Mouse (Mus musculus) T-helper 1 cell (primary cell): ENCODE measurements around the gene Ndufa12.

ENCODE experiments used
- in situ Hi-C: fragments of 300-600 bp; cut with MboI, MseI; formaldehyde crosslinking; loops from one replicate; pipeline ENCODE4 v1.15.1; 2025; ENCODE audit warnings: high pct_unique_total_duplicates

Ndufa12 gene

GRCm38 (mm10) chr10:94198482-94199405 lies at the start of gene Ndufa12:
Gene Ndufa12, plus strand, starts transcription at chr10:94198720.
- in situ Hi-C loops, result no loop called here

GRCm38 (mm10) chr10:94151488-94151887 lies 47.0 kb upstream of the Ndufa12 start:
- in situ Hi-C loops, result no loop called here

GRCm38 (mm10) chr10:94153841-94154240 lies 44.7 kb upstream of the Ndufa12 start:
- in situ Hi-C loops, result no loop called here

- in situ Hi-C loops, result no loop called here
Observed at GRCm38 (mm10) chr10:94158962-94159361, 39.6 kb upstream of the Ndufa12 start.

GRCm38 (mm10) chr10:94159406-94159805 lies 39.1 kb upstream of the Ndufa12 start:
- in situ Hi-C loops, result no loop called here

- in situ Hi-C loops, result no loop called here
Observed at GRCm38 (mm10) chr10:94161051-94161765, 37.3 kb upstream of the Ndufa12 start.

GRCm38 (mm10) chr10:94162031-94162430 lies 36.5 kb upstream of the Ndufa12 start:
- in situ Hi-C loops, result no loop called here

GRCm38 (mm10) chr10:94164104-94164845 lies 34.2 kb upstream of the Ndufa12 start:
- in situ Hi-C loops, result no loop called here

GRCm38 (mm10) chr10:94165426-94165825 lies 33.1 kb upstream of the Ndufa12 start:
- in situ Hi-C loops, result no loop called here

GRCm38 (mm10) chr10:94167051-94167750 lies 31.3 kb upstream of the Ndufa12 start:
- in situ Hi-C loops, result no loop called here

- in situ Hi-C loops, result no loop called here
Observed at GRCm38 (mm10) chr10:94171440-94172130, 26.9 kb upstream of the Ndufa12 start.

GRCm38 (mm10) chr10:94172137-94172536 lies 26.4 kb upstream of the Ndufa12 start:
- in situ Hi-C loops, result no loop called here

- in situ Hi-C loops, result no loop called here
Observed at GRCm38 (mm10) chr10:94172706-94173105, 25.8 kb upstream of the Ndufa12 start.

GRCm38 (mm10) chr10:94174652-94175051 lies 23.9 kb upstream of the Ndufa12 start:
- in situ Hi-C loops, result no loop called here

GRCm38 (mm10) chr10:94183199-94183598 lies 15.3 kb upstream of the Ndufa12 start:
- in situ Hi-C loops, result no loop called here

GRCm38 (mm10) chr10:94204973-94205372 lies 6.5 kb downstream of the Ndufa12 start:
- in situ Hi-C loops, result no loop called here

GRCm38 (mm10) chr10:94210718-94211618 lies 12.4 kb downstream of the Ndufa12 start:
- in situ Hi-C loops, result no loop called here

- in situ Hi-C loops, result no loop called here
Observed at GRCm38 (mm10) chr10:94211725-94212124, 13.2 kb downstream of the Ndufa12 start.

- in situ Hi-C loops, result no loop called here
Observed at GRCm38 (mm10) chr10:94225026-94225750, 26.7 kb downstream of the Ndufa12 start.
